Mouse (Mus musculus): ENCODE measurements around the gene Myef2. TPM values are rescaled to one million over a fixed set of nuclear protein-coding genes. Genes with fewer than 3 reads are reported as not detected.

Gene Myef2
- polyA plus RNA-seq (2015; fragmentation: Nextera tagmentation; extraction: Ambion mirVana): 58.6 and 61.0 TPM in 2 replicates

DNA sequence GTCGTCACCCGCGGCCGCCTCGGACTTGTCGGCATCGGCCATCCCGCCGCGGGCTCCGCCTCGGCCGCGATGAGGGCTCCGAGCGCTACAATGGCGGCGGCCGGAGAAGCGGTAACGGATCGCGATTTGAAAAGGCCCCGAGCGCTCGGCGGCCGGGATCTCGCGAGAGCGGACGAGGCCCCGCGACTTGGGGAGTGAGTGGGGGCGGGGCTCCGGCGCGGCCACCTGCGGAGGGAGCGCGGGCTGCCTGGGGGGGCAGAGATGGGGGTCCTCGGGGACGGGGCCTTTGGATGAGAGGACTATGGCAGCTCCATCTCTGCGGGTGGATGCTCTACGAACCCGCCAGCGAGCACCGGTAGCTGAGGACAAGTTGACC lies at the start of gene Myef2:
TSS of gene Myef2 (minus strand) at position 185 of the 376 bp plus-strand sequence.
- Histone ChIP-seq H3K9ac (peak within 1 kb of the TSS; percentile 99), H3K4me1 (peaks cover 35% of the 10 kb centered on the region), H3K27ac (replicated peaks) (peak within 1 kb of the TSS; percentile 87), H3K4me3 (peak within 1 kb of the TSS; percentile 86), H3K36me3 (no peaks in the 10 kb centered on the region), H3K4me2 (peak within 1 kb of the TSS; percentile 79), H3K9me3 (no peaks in the 10 kb centered on the region), H3K27me3 (replicated peaks) (no peaks in the 10 kb centered on the region)
- WGBS: 2% methylated on average over 34 of the region's 48 CpGs
- peak; percentile 77 for ATAC-seq (ENCODE audit: extremely low read depth, insufficient number of reproducible peaks, low FRiP score, low TSS enrichment)

DNA sequence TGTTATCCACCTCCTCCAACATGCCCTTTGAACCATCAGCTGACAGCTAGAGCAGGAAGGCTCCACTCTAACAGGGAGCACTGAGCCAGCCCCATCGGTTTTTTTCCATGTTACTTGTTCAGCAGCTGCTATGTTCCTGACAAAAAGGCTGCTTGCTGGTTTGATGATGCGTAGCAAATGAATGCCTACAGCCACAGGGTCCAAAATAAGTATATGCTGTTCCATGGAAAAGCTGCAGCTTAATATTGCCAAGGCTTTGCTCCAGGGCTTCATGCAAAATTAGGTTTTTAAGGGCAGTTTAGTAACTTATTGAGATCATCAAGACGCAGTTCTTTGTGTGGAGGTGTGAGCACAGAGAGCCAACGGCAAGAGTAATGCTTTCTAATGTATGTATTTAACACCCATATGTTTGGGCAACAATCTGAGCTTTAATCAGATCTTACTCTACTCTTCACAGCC lies 38.6 kb upstream of the Myef2 start:
- WGBS: 72% methylated on average over 4 of the region's 4 CpGs
- no peak overlapping the region for H3K27ac ChIP-seq (replicated peaks)

GRCm38 (mm10) chr2:125155504-125155903 lies 32.0 kb upstream of the Myef2 start:
- H3K27me3 ChIP-seq (replicated peaks): no peaks in the 10 kb centered on the region
- no peak overlapping the region for H3K4me3 ChIP-seq
- H3K27ac ChIP-seq (replicated peaks): no peak overlapping the region
- 5% methylated on average over 2 of the region's 2 CpGs for WGBS
- no peaks in the 10 kb centered on the region for H3K9me3 ChIP-seq
- H3K4me1 ChIP-seq: no peaks in the 10 kb centered on the region
- no peak overlapping the region for H3K9ac ChIP-seq
- no peak for ATAC-seq (ENCODE audit: extremely low read depth, insufficient number of reproducible peaks, low FRiP score, low TSS enrichment)
- no peaks in the 10 kb centered on the region for H3K36me3 ChIP-seq
- no peak overlapping the region for H3K4me2 ChIP-seq

More for the DNA sequence above, 38.6 kb upstream of the Myef2 start:
- Histone ChIP-seq H3K9ac (no peak overlapping the region), H3K36me3 (no peaks in the 10 kb centered on the region), H3K9me3 (no peaks in the 10 kb centered on the region), H3K4me1 (no peaks in the 10 kb centered on the region), H3K27me3 (replicated peaks) (no peaks in the 10 kb centered on the region), H3K4me3 (no peak overlapping the region), H3K4me2 (no peak overlapping the region)
- no peak for ATAC-seq (ENCODE audit: extremely low read depth, insufficient number of reproducible peaks, low FRiP score, low TSS enrichment)

- Histone ChIP-seq H3K9ac (no peak overlapping the region), H3K4me2 (no peak overlapping the region), H3K27ac (replicated peaks) (no peak overlapping the region), H3K4me3 (no peak overlapping the region), H3K4me1 (no peaks in the 10 kb centered on the region), H3K9me3 (no peaks in the 10 kb centered on the region), H3K27me3 (replicated peaks) (no peaks in the 10 kb centered on the region), H3K36me3 (no peaks in the 10 kb centered on the region)
- WGBS: 76% methylated on average over 9 of the region's 9 CpGs
- ATAC-seq (ENCODE audit: extremely low read depth, insufficient number of reproducible peaks, low FRiP score, low TSS enrichment): no peak
Measured at GRCm38 (mm10) chr2:125154294-125154693, 30.8 kb upstream of the Myef2 start.

DNA sequence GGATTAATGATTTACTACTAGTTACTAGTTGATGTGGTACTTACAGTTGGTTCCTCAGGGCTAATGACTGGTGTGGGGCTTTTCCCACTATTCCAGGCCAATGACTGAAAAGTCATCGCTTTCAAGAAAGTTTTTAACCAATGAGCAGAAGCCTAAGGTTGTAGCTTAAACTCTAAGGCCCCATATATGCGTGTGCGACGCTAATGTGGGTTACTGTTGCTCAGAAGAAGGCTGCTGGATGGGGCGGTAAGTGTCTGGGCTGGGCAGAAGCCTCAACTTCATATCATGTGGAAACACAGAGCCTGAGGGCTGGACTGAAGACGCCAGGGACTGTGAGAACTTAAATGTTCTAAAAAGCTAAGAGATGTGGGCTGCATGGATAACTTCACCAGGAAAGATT lies 28.9 kb upstream of the Myef2 start, which contains the start of gene Slc12a1:
TSS of gene Slc12a1 (plus strand) at position 118 of the 400 bp plus-strand sequence.
- no peak within 1 kb of the TSS for H3K27ac ChIP-seq (replicated peaks)
- ATAC-seq (ENCODE audit: extremely low read depth, insufficient number of reproducible peaks, low FRiP score, low TSS enrichment): no peak
- no peak within 1 kb of the TSS for H3K9ac ChIP-seq
- no peak within 1 kb of the TSS for H3K4me2 ChIP-seq
- WGBS: 78% methylated on average over 6 of the region's 6 CpGs
- H3K4me3 ChIP-seq: no peak within 1 kb of the TSS
- H3K4me1 ChIP-seq: no peaks in the 10 kb centered on the region
- no peaks in the 10 kb centered on the region for H3K27me3 ChIP-seq (replicated peaks)
- H3K36me3 ChIP-seq: no peaks in the 10 kb centered on the region
- no peaks in the 10 kb centered on the region for H3K9me3 ChIP-seq

GRCm38 (mm10) chr2:125142336-125142735 lies 18.9 kb upstream of the Myef2 start:
- Histone ChIP-seq H3K4me2 (no peak overlapping the region), H3K27ac (replicated peaks) (no peak overlapping the region), H3K9ac (no peak overlapping the region), H3K36me3 (no peaks in the 10 kb centered on the region), H3K4me3 (no peak overlapping the region), H3K27me3 (replicated peaks) (no peaks in the 10 kb centered on the region; the same call in 1 of the 2 replicates), H3K9me3 (no peaks in the 10 kb centered on the region), H3K4me1 (no peaks in the 10 kb centered on the region)
- no peak for ATAC-seq (ENCODE audit: extremely low read depth, insufficient number of reproducible peaks, low FRiP score, low TSS enrichment)

DNA sequence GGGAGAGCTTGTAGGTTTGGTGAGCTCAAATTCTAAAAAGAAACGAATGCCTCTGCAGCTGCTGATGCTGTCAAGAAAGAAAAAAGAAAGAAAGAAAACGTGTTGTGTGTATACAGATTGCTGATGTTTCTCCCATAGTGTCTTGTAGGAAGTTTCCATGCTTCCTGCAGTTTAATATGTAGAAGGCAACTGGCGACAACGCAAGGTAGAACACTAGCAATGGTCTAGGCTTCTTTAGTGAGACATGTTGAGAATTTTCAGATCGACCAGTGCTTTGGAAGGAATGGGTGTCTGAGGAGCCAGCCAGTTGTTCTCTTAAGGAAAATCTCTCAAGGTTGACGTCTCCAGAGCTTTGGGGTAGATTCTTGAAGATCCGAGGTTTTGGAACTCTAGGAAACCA lies 13.4 kb upstream of the Myef2 start:
- Histone ChIP-seq H3K36me3 (no peaks in the 10 kb centered on the region), H3K27ac (replicated peaks) (no peak overlapping the region), H3K9ac (peak overlapping the region; percentile 24; the same call in 1 of the 2 replicates), H3K9me3 (no peaks in the 10 kb centered on the region), H3K27me3 (replicated peaks) (peaks cover 5% of the 10 kb centered on the region; the same call in 1 of the 2 replicates), H3K4me2 (peak overlapping the region; percentile 75), H3K4me3 (peak overlapping the region; percentile 42), H3K4me1 (peaks cover 9% of the 10 kb centered on the region)
- no peak for ATAC-seq (ENCODE audit: extremely low read depth, insufficient number of reproducible peaks, low FRiP score, low TSS enrichment)
- WGBS: 25% methylated on average over 7 of the region's 7 CpGs

GRCm38 (mm10) chr2:125135903-125136811 lies 12.7 kb upstream of the Myef2 start, which contains the start of gene Ctxn2:
Ctxn2 (plus strand) TSS chr2:125136692.
- Histone ChIP-seq H3K4me2 (peak within 1 kb of the TSS; percentile 75), H3K36me3 (no peaks in the 10 kb centered on the region), H3K27me3 (replicated peaks) (peaks cover 5% of the 10 kb centered on the region; the same call in 1 of the 2 replicates), H3K4me1 (peaks cover 9% of the 10 kb centered on the region), H3K9ac (peak within 1 kb of the TSS; percentile 24; the same call in 1 of the 2 replicates), H3K4me3 (peak within 1 kb of the TSS; percentile 42), H3K27ac (replicated peaks) (no peak within 1 kb of the TSS), H3K9me3 (no peaks in the 10 kb centered on the region)
- ATAC-seq (ENCODE audit: extremely low read depth, insufficient number of reproducible peaks, low FRiP score, low TSS enrichment): no peak
- WGBS: 2% methylated on average over 39 of the region's 39 CpGs

GRCm38 (mm10) chr2:125134113-125134512 lies 10.7 kb upstream of the Myef2 start:
- Histone ChIP-seq H3K4me1 (peaks cover 9% of the 10 kb centered on the region), H3K27ac (replicated peaks) (no peak overlapping the region), H3K9ac (no peak overlapping the region), H3K4me2 (no peak overlapping the region), H3K9me3 (no peaks in the 10 kb centered on the region), H3K4me3 (no peak overlapping the region), H3K27me3 (replicated peaks) (peaks cover 5% of the 10 kb centered on the region; the same call in 1 of the 2 replicates), H3K36me3 (no peaks in the 10 kb centered on the region)
- WGBS: 30% methylated on average over 4 of the region's 4 CpGs
- no peak for ATAC-seq (ENCODE audit: extremely low read depth, insufficient number of reproducible peaks, low FRiP score, low TSS enrichment)

DNA sequence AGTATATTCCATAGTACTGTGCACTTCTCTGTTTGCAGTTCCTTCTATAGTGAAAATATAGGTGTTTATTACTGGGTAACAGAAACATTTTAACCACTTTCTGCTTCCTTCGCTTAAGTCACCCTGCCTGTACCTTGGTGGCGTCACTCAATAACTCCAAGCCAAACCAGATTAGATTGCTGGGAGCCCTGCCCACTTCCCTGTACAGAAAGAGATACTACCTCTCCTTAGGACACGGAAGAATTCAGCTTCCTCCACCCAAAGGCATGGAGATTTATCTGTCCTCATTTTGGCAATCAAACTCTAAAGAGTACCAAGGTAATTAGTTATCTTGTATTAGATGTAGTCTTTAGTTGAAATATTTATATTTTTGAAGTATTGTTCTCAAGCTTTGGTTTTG lies 3.3 kb upstream of the Myef2 start:
- WGBS: 30% methylated on average over 3 of the region's 3 CpGs

GRCm38 (mm10) chr2:125125824-125126223 lies 2.4 kb upstream of the Myef2 start:
- no peaks in the 10 kb centered on the region for H3K27me3 ChIP-seq (replicated peaks)
- no peak overlapping the region for H3K27ac ChIP-seq (replicated peaks)
- no peaks in the 10 kb centered on the region for H3K9me3 ChIP-seq
- H3K4me2 ChIP-seq: no peak overlapping the region
- peaks cover 16% of the 10 kb centered on the region for H3K4me1 ChIP-seq
- no peak for ATAC-seq (ENCODE audit: extremely low read depth, insufficient number of reproducible peaks, low FRiP score, low TSS enrichment)
- H3K9ac ChIP-seq: no peak overlapping the region
- H3K36me3 ChIP-seq: no peaks in the 10 kb centered on the region
- no peak overlapping the region for H3K4me3 ChIP-seq
- 31% methylated on average over 4 of the region's 4 CpGs for WGBS

More for the DNA sequence above, 3.3 kb upstream of the Myef2 start:
- no peaks in the 10 kb centered on the region for H3K36me3 ChIP-seq
- no peak overlapping the region for H3K4me3 ChIP-seq
- peaks cover 7% of the 10 kb centered on the region for H3K4me1 ChIP-seq
- H3K27ac ChIP-seq (replicated peaks): no peak overlapping the region
- H3K9me3 ChIP-seq: no peaks in the 10 kb centered on the region
- no peak overlapping the region for H3K4me2 ChIP-seq
- H3K9ac ChIP-seq: no peak overlapping the region
- no peaks in the 10 kb centered on the region for H3K27me3 ChIP-seq (replicated peaks)
- ATAC-seq (ENCODE audit: extremely low read depth, insufficient number of reproducible peaks, low FRiP score, low TSS enrichment): no peak

Measured in heart, embryonic 13.5 days (tissue).